Mouse (Mus musculus) intestine, embryonic 16.5 days (tissue): ENCODE data around the gene BC030870. TPM values are rescaled to one million over a fixed set of nuclear protein-coding genes. Genes with fewer than 3 reads are reported as not detected.

ENCODE experiments used
- ATAC-seq: fragments of 200-750 bp; cut with Nextera tagmentation; 2 replicates; pipeline ENCODE4 v1.8.0; 2017; ENCODE audit warnings: moderate TSS enrichment, moderate library complexity
- H3K27ac ChIP-seq: fragments of 300-500 bp; sonication (generic); 2 replicates; pipeline ENCODE4 v1.5.1; 2014; ENCODE audit warnings: mild to moderate bottlenecking, low read length
- H3K27me3 ChIP-seq: fragments of 300-500 bp; sonication (generic); replicated peaks from 2 replicates; pipeline ENCODE4 v1.6.1; 2014; ENCODE audit warnings: low read length, control low read depth, mixed read lengths; ENCODE audit not compliant: control insufficient read depth, insufficient read depth
- H3K36me3 ChIP-seq: fragments of 300-500 bp; sonication (generic); 2 replicates; pipeline ENCODE4 v1.6.1; 2014; ENCODE audit warnings: low read length, control low read depth; ENCODE audit not compliant: control insufficient read depth, insufficient read depth
- H3K4me1 ChIP-seq: fragments of 300-500 bp; sonication (generic); 2 replicates; pipeline ENCODE4 v1.6.1; 2014; ENCODE audit warnings: low read length, control low read depth, mixed read lengths; ENCODE audit not compliant: control insufficient read depth, insufficient read depth
- H3K4me2 ChIP-seq: fragments of 300-500 bp; sonication (generic); 2 replicates; pipeline ENCODE4 v1.6.1; 2014; ENCODE audit warnings: low read depth, low read length, control low read depth
- H3K4me3 ChIP-seq: fragments of 300-500 bp; sonication (generic); 2 replicates; pipeline ENCODE4 v1.5.1; 2014; ENCODE audit warnings: mild to moderate bottlenecking, low read length
- H3K9ac ChIP-seq: fragments of 300-500 bp; sonication (generic); 2 replicates; pipeline ENCODE4 v1.6.1; 2014; ENCODE audit warnings: low read depth, low read length
- H3K9me3 ChIP-seq: fragments of 300-500 bp; sonication (generic); 2 replicates; pipeline ENCODE4 v1.6.1; 2016; ENCODE audit warnings: low read length, control low read depth; ENCODE audit not compliant: control insufficient read depth
- WGBS: fragments of 180-500 bp; shearing (Covaris S2); extraction: QIAGEN DNeasy Blood & Tissue Kit; methylation state at CpG from one replicate; pipeline ENCODE4 v1.1.7; 2014; 5-methylcytosine and 5-hydroxymethylcytosine counted together
- polyA plus RNA-seq: library from polyadenylated mRNA; unstranded; fragments of >200 nt; fragmentation: Nextera tagmentation; extraction: Ambion mirVana; gene quantifications from 2 replicates; pipeline ENCODE4 v1.2.1, GENCODE M21; 2015

The BC030870 gene
- polyA plus RNA-seq, 1 experiment from 2014 or later, result 45.3 TPM

DNA sequence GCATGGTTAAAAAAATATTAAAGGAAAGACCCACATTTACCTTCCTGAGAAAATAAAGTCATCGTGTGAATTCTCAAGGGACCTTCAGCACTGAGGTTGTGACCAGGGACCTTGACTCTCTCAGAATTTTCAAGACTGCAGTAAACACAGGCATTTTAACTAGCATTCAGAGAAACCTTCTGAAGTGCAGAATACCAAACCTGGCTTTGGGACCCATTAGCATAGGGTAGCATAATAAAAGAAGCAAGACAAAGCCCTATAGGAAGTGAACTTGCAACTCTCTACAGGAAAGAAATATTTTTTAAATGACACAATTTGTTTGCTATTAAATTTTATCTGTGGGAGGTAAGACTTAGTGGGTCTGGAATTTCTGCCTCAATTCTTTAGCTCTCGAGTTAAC, 65.3 kb downstream of the BC030870 start:
- Histone ChIP-seq H3K27me3 (no peaks in the 10 kb centered on the region), H3K27ac (no peak overlapping the region), H3K4me2 (no peak overlapping the region), H3K4me3 (no peak overlapping the region), H3K4me1 (no peaks in the 10 kb centered on the region), H3K9ac (no peak overlapping the region), H3K36me3 (no peaks in the 10 kb centered on the region), H3K9me3 (no peaks in the 10 kb centered on the region)
- 51% methylated on average over 2 of the region's 2 CpGs for WGBS
- no peak for ATAC-seq

DNA sequence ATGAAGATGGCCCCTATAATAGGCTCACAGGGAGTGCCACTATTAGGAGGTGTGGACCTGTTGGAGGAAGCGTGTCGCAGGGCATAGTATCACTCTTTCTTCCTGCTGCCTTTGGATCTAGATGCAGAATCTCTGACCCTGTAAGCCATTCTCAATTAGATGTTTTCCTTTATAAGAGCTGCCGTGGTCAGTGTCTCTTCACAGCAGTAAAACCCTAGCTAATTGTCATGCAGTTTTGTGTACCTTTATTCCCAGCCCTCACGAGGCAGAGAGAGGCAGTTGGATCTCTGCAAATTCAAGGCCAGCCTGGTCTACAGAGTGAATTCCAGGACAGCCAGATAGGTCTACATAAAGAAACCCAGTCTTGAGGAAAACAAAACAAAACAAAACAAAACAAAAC, 67.2 kb downstream of the BC030870 start:
- H3K36me3 ChIP-seq, result no peaks in the 10 kb centered on the region
- no peak for ATAC-seq
- no peak overlapping the region for H3K4me2 ChIP-seq
- H3K27ac ChIP-seq, result no peak overlapping the region
- H3K27me3 ChIP-seq, result no peaks in the 10 kb centered on the region
- no peaks in the 10 kb centered on the region for H3K4me1 ChIP-seq
- H3K9ac ChIP-seq, result no peak overlapping the region
- no peaks in the 10 kb centered on the region for H3K9me3 ChIP-seq
- no peak overlapping the region for H3K4me3 ChIP-seq
- WGBS, result 75% methylated on average over 4 of the region's 4 CpGs

DNA sequence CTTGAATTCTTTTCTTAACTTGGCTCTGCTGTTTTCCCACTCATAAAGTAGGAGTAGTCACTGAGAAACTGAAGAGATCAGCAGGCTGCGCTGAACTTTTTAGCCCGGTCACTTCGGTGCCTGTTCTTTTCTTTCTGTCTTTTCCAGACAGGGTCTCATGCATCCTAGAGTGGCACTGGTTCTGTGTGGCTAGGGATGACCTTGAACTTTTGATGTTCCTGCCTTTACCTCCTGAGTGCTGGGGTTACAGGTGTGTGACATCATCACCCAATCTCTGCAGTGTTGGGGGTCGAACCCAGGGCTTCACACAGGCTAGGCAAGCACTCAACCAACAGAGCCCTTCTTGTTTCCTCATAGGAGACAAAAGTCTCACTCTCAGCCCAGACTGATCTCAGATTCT, 72.6 kb downstream of the BC030870 start:
- H3K9me3 ChIP-seq, result no peaks in the 10 kb centered on the region
- ATAC-seq, result no peak
- no peak overlapping the region for H3K9ac ChIP-seq
- 85% methylated on average over 4 of the region's 4 CpGs for WGBS
- no peaks in the 10 kb centered on the region for H3K27me3 ChIP-seq
- no peak overlapping the region for H3K4me2 ChIP-seq
- no peaks in the 10 kb centered on the region for H3K36me3 ChIP-seq
- H3K27ac ChIP-seq, result no peak overlapping the region
- no peaks in the 10 kb centered on the region for H3K4me1 ChIP-seq
- no peak overlapping the region for H3K4me3 ChIP-seq

DNA sequence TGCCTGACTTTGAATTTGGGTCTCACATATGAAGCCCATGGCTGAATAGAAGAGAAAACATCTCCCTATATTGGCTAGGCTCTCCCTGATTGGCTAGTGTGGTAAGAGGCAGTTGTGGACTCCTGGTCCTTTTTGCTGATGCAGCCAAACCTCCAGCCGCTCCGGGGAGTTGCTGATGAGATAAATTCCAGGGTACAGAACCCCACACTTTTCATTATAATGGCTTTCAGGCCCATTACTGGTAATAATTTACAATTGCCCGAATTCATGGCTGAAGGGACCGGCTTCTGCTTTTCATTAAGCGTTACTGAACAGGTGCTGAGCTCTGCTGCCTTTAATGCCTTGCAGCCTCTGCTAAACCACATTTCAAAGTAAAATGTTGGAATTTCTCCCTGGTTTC, 75.4 kb downstream of the BC030870 start:
- H3K4me3 ChIP-seq, result no peak overlapping the region
- no peak overlapping the region for H3K27ac ChIP-seq
- H3K9me3 ChIP-seq, result no peaks in the 10 kb centered on the region
- ATAC-seq, result no peak
- no peaks in the 10 kb centered on the region for H3K36me3 ChIP-seq
- WGBS, result 47% methylated on average over 5 of the region's 5 CpGs
- no peak overlapping the region for H3K4me2 ChIP-seq
- no peak overlapping the region for H3K9ac ChIP-seq
- no peaks in the 10 kb centered on the region for H3K4me1 ChIP-seq
- H3K27me3 ChIP-seq, result no peaks in the 10 kb centered on the region

DNA sequence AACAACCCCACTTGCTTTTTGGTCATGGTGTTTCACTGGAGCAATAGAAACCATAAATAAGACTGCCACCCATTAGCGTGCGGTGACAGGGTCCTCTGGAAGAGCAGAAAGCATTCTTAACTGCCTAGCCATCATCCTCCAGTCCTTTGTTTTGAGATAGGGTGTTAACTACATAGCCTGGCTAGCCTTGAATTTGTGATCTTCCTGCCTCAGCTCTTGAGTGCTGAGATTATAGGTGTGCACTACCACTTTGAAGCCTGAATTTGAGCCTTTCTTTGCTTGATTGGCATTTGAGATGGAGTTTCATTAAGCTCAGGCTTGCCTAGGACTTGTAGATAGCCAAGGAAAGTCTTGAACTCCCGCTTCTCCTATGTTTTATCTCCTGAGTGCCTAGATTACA, 75.8 kb downstream of the BC030870 start:
- Histone ChIP-seq H3K4me3 (no peak overlapping the region), H3K27me3 (no peaks in the 10 kb centered on the region), H3K9ac (no peak overlapping the region), H3K36me3 (no peaks in the 10 kb centered on the region), H3K4me2 (no peak overlapping the region), H3K9me3 (no peaks in the 10 kb centered on the region), H3K27ac (no peak overlapping the region), H3K4me1 (no peaks in the 10 kb centered on the region)
- ATAC-seq, result no peak
- 85% methylated on average over 3 of the region's 3 CpGs for WGBS

DNA sequence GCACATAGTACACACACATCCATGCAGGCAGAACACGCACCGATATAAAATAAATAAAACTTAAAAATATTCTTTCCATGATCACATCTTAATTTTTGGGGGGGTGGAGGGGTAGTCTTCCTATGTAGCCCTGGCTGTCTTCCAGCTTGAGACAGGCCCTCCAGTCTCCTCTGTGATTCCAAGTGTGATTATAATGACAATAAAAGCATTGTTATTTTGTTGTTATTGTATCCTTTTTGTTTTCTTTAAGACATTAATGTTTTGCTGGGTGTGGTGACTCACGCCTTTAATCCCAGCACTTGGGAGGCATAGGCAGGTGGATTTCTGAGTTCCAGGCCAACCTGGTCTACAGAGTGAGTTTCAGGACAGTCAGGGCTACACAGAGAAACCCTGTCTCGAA, 81.6 kb downstream of the BC030870 start:
- H3K4me3 ChIP-seq, result no peak overlapping the region
- H3K4me1 ChIP-seq, result no peaks in the 10 kb centered on the region
- H3K9me3 ChIP-seq, result no peaks in the 10 kb centered on the region
- H3K4me2 ChIP-seq, result no peak overlapping the region
- 80% methylated on average over 4 of the region's 4 CpGs for WGBS
- H3K9ac ChIP-seq, result no peak overlapping the region
- H3K27me3 ChIP-seq, result no peaks in the 10 kb centered on the region
- H3K36me3 ChIP-seq, result no peaks in the 10 kb centered on the region
- no peak for ATAC-seq
- no peak overlapping the region for H3K27ac ChIP-seq

DNA sequence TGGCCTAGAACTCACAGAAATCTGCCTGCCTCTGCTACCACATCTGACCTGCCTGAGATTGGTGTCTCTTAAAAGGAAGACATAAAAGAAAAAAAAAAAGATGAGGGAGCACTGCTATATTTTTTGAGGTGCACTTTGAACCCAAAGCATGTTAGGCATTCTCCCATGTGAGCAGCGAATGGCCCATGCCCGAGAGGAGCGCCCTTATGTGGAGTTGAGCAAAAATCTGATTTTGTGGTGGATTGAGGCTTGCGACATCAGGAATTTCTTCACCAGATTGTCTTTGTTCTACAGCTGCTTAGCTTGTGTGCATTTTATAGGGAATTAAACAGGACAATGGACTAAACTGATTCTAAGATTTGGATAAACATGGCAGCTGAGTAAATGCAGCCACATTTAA, 82.2 kb downstream of the BC030870 start:
- H3K27me3 ChIP-seq, result no peaks in the 10 kb centered on the region
- H3K36me3 ChIP-seq, result no peaks in the 10 kb centered on the region
- 83% methylated on average over 4 of the region's 4 CpGs for WGBS
- H3K4me1 ChIP-seq, result no peaks in the 10 kb centered on the region
- H3K4me2 ChIP-seq, result no peak overlapping the region
- no peak overlapping the region for H3K27ac ChIP-seq
- H3K9ac ChIP-seq, result no peak overlapping the region
- no peak for ATAC-seq
- no peaks in the 10 kb centered on the region for H3K9me3 ChIP-seq
- H3K4me3 ChIP-seq, result no peak overlapping the region

DNA sequence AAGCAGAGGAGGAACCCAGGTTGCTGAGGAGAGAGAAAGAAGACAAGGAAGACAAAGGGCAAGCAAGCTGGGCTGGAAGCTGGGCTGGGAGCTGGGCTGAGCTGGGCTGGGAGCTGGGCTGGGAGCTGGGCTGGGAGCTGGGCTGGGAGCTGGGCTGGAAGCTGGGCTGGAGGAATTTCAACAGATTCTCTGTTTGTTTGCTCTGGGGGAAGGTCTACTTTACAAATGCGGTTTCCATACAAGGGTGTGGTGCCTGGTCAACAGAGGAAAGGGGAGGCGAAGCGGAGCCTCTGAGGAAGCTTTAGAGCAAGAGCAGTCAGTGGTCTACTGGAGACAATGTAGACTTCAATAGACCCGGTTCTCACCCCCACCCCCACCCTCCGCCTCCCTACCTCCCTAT, 82.8 kb downstream of the BC030870 start:
- H3K27me3 ChIP-seq, result no peaks in the 10 kb centered on the region
- no peak overlapping the region for H3K9ac ChIP-seq
- no peak overlapping the region for H3K27ac ChIP-seq
- H3K4me1 ChIP-seq, result no peaks in the 10 kb centered on the region
- H3K4me2 ChIP-seq, result no peak overlapping the region
- H3K36me3 ChIP-seq, result no peaks in the 10 kb centered on the region
- 33% methylated on average over 5 of the region's 5 CpGs for WGBS
- H3K4me3 ChIP-seq, result no peak overlapping the region
- peak; percentile 67 for ATAC-seq
- no peaks in the 10 kb centered on the region for H3K9me3 ChIP-seq

DNA sequence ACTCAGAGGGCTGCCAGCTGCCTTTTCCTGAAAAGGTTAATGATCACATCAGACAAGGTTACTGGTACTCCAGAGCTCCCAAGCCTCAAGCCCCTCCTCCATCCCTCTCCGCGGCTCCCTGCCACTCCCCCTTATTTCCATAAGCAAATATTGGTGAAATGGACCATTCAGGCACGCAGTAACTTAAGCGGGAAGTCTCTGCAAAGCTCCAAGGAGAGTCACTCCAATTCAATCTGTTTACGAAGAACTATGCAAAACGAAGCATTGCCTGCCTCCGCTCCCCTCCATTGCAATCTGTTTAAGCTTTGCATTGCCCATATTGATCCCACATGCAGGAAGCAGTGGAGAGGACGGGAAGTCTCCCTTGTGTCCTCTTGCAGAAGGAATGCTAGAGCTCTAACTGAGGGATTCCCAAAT, 92.2 kb downstream of the BC030870 start, which contains the start of gene Apela:
Gene Apela (minus strand): TSS at position 220 of the 417 bp plus-strand sequence.
- under 1% methylated on average over 8 of the region's 8 CpGs for WGBS

More for the DNA sequence above, 92.2 kb downstream of the BC030870 start, which contains the start of gene Apela:
- H3K9ac ChIP-seq, result peak within 1 kb of the TSS; percentile 36; the same call in 1 of the 2 replicates
- no peaks in the 10 kb centered on the region for H3K36me3 ChIP-seq
- H3K27ac ChIP-seq, result peak within 1 kb of the TSS; percentile 33; the same call in 1 of the 2 replicates
- peak within 1 kb of the TSS; percentile 32 for H3K4me3 ChIP-seq
- peak within 1 kb of the TSS; percentile 70 for H3K4me2 ChIP-seq
- peak; percentile 89 for ATAC-seq
- H3K9me3 ChIP-seq, result no peaks in the 10 kb centered on the region
- H3K4me1 ChIP-seq, result peaks cover 8% of the 10 kb centered on the region
- H3K27me3 ChIP-seq, result no peaks in the 10 kb centered on the region
